Mouse (Mus musculus): ENCODE measurements at regions not wholly inside any gene's neighbourhood (a gene's known extent, or its start where the extent isn't known, plus 50 kb on each side); places are given as distances from the start of the nearest gene placed in this dataset.

- H3K27me3 ChIP-seq (replicated peaks; ENCODE audit: control insufficient read depth, insufficient read depth, low read length): no peaks in the 10 kb centered on the region
- H3K9ac ChIP-seq (ENCODE audit: low read length): no peak overlapping the region
- no peaks in the 10 kb centered on the region for H3K36me3 ChIP-seq (ENCODE audit: control insufficient read depth, insufficient read depth, low read length)
- no peaks in the 10 kb centered on the region for H3K9me3 ChIP-seq (replicated peaks; ENCODE audit: control insufficient read depth, low read length)
- DNase-seq (ENCODE audit: low spot score) (no peak), ATAC-seq (no peak)
- H3K27ac ChIP-seq (ENCODE audit: low read depth, low read length): no peak overlapping the region
- no peak overlapping the region for H3K4me3 ChIP-seq (ENCODE audit: low read depth, low read length)
- H3K4me2 ChIP-seq (ENCODE audit: low read length): no peak overlapping the region
- WGBS: 81% methylated on average over 2 of the region's 2 CpGs
- H3K4me1 ChIP-seq (ENCODE audit: control insufficient read depth, insufficient read depth, low read length): no peaks in the 10 kb centered on the region
These were observed 1171.8 kb downstream of the Tbl1xr1 start for GRCm38 (mm10) chr3:23248291-23248690.

GRCm38 (mm10) chr3:23252180-23252579 lies 1175.7 kb downstream of the Tbl1xr1 start:
- H3K36me3 ChIP-seq (ENCODE audit: control insufficient read depth, insufficient read depth, low read length): no peaks in the 10 kb centered on the region
- H3K4me1 ChIP-seq (ENCODE audit: control insufficient read depth, insufficient read depth, low read length): no peaks in the 10 kb centered on the region
- no peak overlapping the region for H3K4me2 ChIP-seq (ENCODE audit: low read length)
- H3K9ac ChIP-seq (ENCODE audit: low read length): no peak overlapping the region
- no peak overlapping the region for H3K27ac ChIP-seq (ENCODE audit: low read depth, low read length)
- no peaks in the 10 kb centered on the region for H3K27me3 ChIP-seq (replicated peaks; ENCODE audit: control insufficient read depth, insufficient read depth, low read length)
- H3K9me3 ChIP-seq (replicated peaks; ENCODE audit: control insufficient read depth, low read length): no peaks in the 10 kb centered on the region
- no peak for DNase-seq (ENCODE audit: low spot score)
- ATAC-seq: no peak
- H3K4me3 ChIP-seq (ENCODE audit: low read depth, low read length): no peak overlapping the region

GRCm38 (mm10) chr3:23298818-23299217 lies 1222.4 kb downstream of the Tbl1xr1 start:
- no peak overlapping the region for H3K27ac ChIP-seq (ENCODE audit: low read depth, low read length)
- no peak overlapping the region for H3K9ac ChIP-seq (ENCODE audit: low read length)
- no peak overlapping the region for H3K4me3 ChIP-seq (ENCODE audit: low read depth, low read length)
- ATAC-seq: no peak
- 88% methylated on average over 7 of the region's 7 CpGs for WGBS
- no peaks in the 10 kb centered on the region for H3K36me3 ChIP-seq (ENCODE audit: control insufficient read depth, insufficient read depth, low read length)
- no peak for DNase-seq (ENCODE audit: low spot score)
- no peaks in the 10 kb centered on the region for H3K4me1 ChIP-seq (ENCODE audit: control insufficient read depth, insufficient read depth, low read length)
- H3K9me3 ChIP-seq (replicated peaks; ENCODE audit: control insufficient read depth, low read length): no peaks in the 10 kb centered on the region
- no peaks in the 10 kb centered on the region for H3K27me3 ChIP-seq (replicated peaks; ENCODE audit: control insufficient read depth, insufficient read depth, low read length)
- no peak overlapping the region for H3K4me2 ChIP-seq (ENCODE audit: low read length)

- ATAC-seq: no peak
- 79% methylated on average over 2 of the region's 2 CpGs for WGBS
These were observed 1257.8 kb downstream of the Tbl1xr1 start for GRCm38 (mm10) chr3:23334216-23334615.

GRCm38 (mm10) chr3:23334958-23335357 lies 1258.5 kb downstream of the Tbl1xr1 start:
- Histone ChIP-seq H3K9me3 (replicated peaks; ENCODE audit: control insufficient read depth, low read length) (no peaks in the 10 kb centered on the region), H3K9ac (ENCODE audit: low read length) (no peak overlapping the region), H3K27ac (ENCODE audit: low read depth, low read length) (no peak overlapping the region), H3K36me3 (ENCODE audit: control insufficient read depth, insufficient read depth, low read length) (no peaks in the 10 kb centered on the region), H3K4me3 (ENCODE audit: low read depth, low read length) (no peak overlapping the region), H3K27me3 (replicated peaks; ENCODE audit: control insufficient read depth, insufficient read depth, low read length) (no peaks in the 10 kb centered on the region), H3K4me1 (ENCODE audit: control insufficient read depth, insufficient read depth, low read length) (no peaks in the 10 kb centered on the region), H3K4me2 (ENCODE audit: low read length) (no peak overlapping the region)
- ATAC-seq: no peak
- DNase-seq (ENCODE audit: low spot score): no peak

More at GRCm38 (mm10) chr3:23334216-23334615, 1257.8 kb downstream of the Tbl1xr1 start:
- H3K9me3 ChIP-seq (replicated peaks; ENCODE audit: control insufficient read depth, low read length): no peaks in the 10 kb centered on the region
- no peak overlapping the region for H3K4me3 ChIP-seq (ENCODE audit: low read depth, low read length)
- no peak for DNase-seq (ENCODE audit: low spot score)
- H3K9ac ChIP-seq (ENCODE audit: low read length): no peak overlapping the region
- H3K36me3 ChIP-seq (ENCODE audit: control insufficient read depth, insufficient read depth, low read length): no peaks in the 10 kb centered on the region
- H3K4me2 ChIP-seq (ENCODE audit: low read length): no peak overlapping the region
- no peaks in the 10 kb centered on the region for H3K4me1 ChIP-seq (ENCODE audit: control insufficient read depth, insufficient read depth, low read length)
- H3K27me3 ChIP-seq (replicated peaks; ENCODE audit: control insufficient read depth, insufficient read depth, low read length): no peaks in the 10 kb centered on the region
- H3K27ac ChIP-seq (ENCODE audit: low read depth, low read length): no peak overlapping the region

GRCm38 (mm10) chr3:23374341-23374740 lies 1297.9 kb downstream of the Tbl1xr1 start:
- H3K4me1 ChIP-seq (ENCODE audit: control insufficient read depth, insufficient read depth, low read length): no peaks in the 10 kb centered on the region
- no peak overlapping the region for H3K4me2 ChIP-seq (ENCODE audit: low read length)
- no peaks in the 10 kb centered on the region for H3K27me3 ChIP-seq (replicated peaks; ENCODE audit: control insufficient read depth, insufficient read depth, low read length)
- H3K36me3 ChIP-seq (ENCODE audit: control insufficient read depth, insufficient read depth, low read length): no peaks in the 10 kb centered on the region
- H3K9me3 ChIP-seq (replicated peaks; ENCODE audit: control insufficient read depth, low read length): no peaks in the 10 kb centered on the region
- no peak for ATAC-seq
- no peak overlapping the region for H3K27ac ChIP-seq (ENCODE audit: low read depth, low read length)
- WGBS: 72% methylated on average over 5 of the region's 5 CpGs
- DNase-seq (ENCODE audit: low spot score): no peak
- H3K4me3 ChIP-seq (ENCODE audit: low read depth, low read length): no peak overlapping the region
- no peak overlapping the region for H3K9ac ChIP-seq (ENCODE audit: low read length)

- H3K27ac ChIP-seq (ENCODE audit: low read depth, low read length): no peak overlapping the region
- H3K27me3 ChIP-seq (replicated peaks; ENCODE audit: control insufficient read depth, insufficient read depth, low read length): no peaks in the 10 kb centered on the region
- no peak for ATAC-seq
- H3K9me3 ChIP-seq (replicated peaks; ENCODE audit: control insufficient read depth, low read length): no peaks in the 10 kb centered on the region
- H3K4me2 ChIP-seq (ENCODE audit: low read length): no peak overlapping the region
- H3K4me1 ChIP-seq (ENCODE audit: control insufficient read depth, insufficient read depth, low read length): no peaks in the 10 kb centered on the region
- no peak overlapping the region for H3K9ac ChIP-seq (ENCODE audit: low read length)
- DNase-seq (ENCODE audit: low spot score): no peak
- no peaks in the 10 kb centered on the region for H3K36me3 ChIP-seq (ENCODE audit: control insufficient read depth, insufficient read depth, low read length)
- no peak overlapping the region for H3K4me3 ChIP-seq (ENCODE audit: low read depth, low read length)
- WGBS: 68% methylated on average over 1 of the region's 1 CpGs
These were observed 1328.4 kb downstream of the Tbl1xr1 start for GRCm38 (mm10) chr3:23404877-23405276.

- no peak overlapping the region for H3K9ac ChIP-seq (ENCODE audit: low read length)
- no peaks in the 10 kb centered on the region for H3K4me1 ChIP-seq (ENCODE audit: control insufficient read depth, insufficient read depth, low read length)
- H3K9me3 ChIP-seq (replicated peaks; ENCODE audit: control insufficient read depth, low read length): no peaks in the 10 kb centered on the region
- no peak overlapping the region for H3K27ac ChIP-seq (ENCODE audit: low read depth, low read length)
- no peak for DNase-seq (ENCODE audit: low spot score)
- H3K36me3 ChIP-seq (ENCODE audit: control insufficient read depth, insufficient read depth, low read length): no peaks in the 10 kb centered on the region
- ATAC-seq: no peak
- no peak overlapping the region for H3K4me2 ChIP-seq (ENCODE audit: low read length)
- no peak overlapping the region for H3K4me3 ChIP-seq (ENCODE audit: low read depth, low read length)
- H3K27me3 ChIP-seq (replicated peaks; ENCODE audit: control insufficient read depth, insufficient read depth, low read length): no peaks in the 10 kb centered on the region
These were observed 1333.0 kb downstream of the Tbl1xr1 start for GRCm38 (mm10) chr3:23409431-23409830.

- Histone ChIP-seq H3K36me3 (ENCODE audit: control insufficient read depth, insufficient read depth, low read length) (no peaks in the 10 kb centered on the region), H3K9me3 (replicated peaks; ENCODE audit: control insufficient read depth, low read length) (no peaks in the 10 kb centered on the region), H3K4me2 (ENCODE audit: low read length) (no peak overlapping the region), H3K27me3 (replicated peaks; ENCODE audit: control insufficient read depth, insufficient read depth, low read length) (no peaks in the 10 kb centered on the region), H3K4me1 (ENCODE audit: control insufficient read depth, insufficient read depth, low read length) (no peaks in the 10 kb centered on the region), H3K27ac (ENCODE audit: low read depth, low read length) (no peak overlapping the region), H3K4me3 (ENCODE audit: low read depth, low read length) (no peak overlapping the region), H3K9ac (ENCODE audit: low read length) (no peak overlapping the region)
- ATAC-seq (no peak), DNase-seq (ENCODE audit: low spot score) (no peak)
- 83% methylated on average over 3 of the region's 3 CpGs for WGBS
These were observed 1350.5 kb downstream of the Tbl1xr1 start for GRCm38 (mm10) chr3:23426956-23427355.

- ATAC-seq: no peak
- no peak overlapping the region for H3K4me2 ChIP-seq (ENCODE audit: low read length)
- no peak overlapping the region for H3K4me3 ChIP-seq (ENCODE audit: low read depth, low read length)
- H3K36me3 ChIP-seq (ENCODE audit: control insufficient read depth, insufficient read depth, low read length): no peaks in the 10 kb centered on the region
- no peaks in the 10 kb centered on the region for H3K9me3 ChIP-seq (replicated peaks; ENCODE audit: control insufficient read depth, low read length)
- DNase-seq (ENCODE audit: low spot score): no peak
- no peaks in the 10 kb centered on the region for H3K4me1 ChIP-seq (ENCODE audit: control insufficient read depth, insufficient read depth, low read length)
- H3K27me3 ChIP-seq (replicated peaks; ENCODE audit: control insufficient read depth, insufficient read depth, low read length): no peaks in the 10 kb centered on the region
- no peak overlapping the region for H3K9ac ChIP-seq (ENCODE audit: low read length)
- no peak overlapping the region for H3K27ac ChIP-seq (ENCODE audit: low read depth, low read length)
These were observed 1358.6 kb downstream of the Tbl1xr1 start for GRCm38 (mm10) chr3:23435016-23435415.
